Mouse (Mus musculus) ovary, postnatal 14 days (tissue): ENCODE measurements at regions not wholly inside any gene's neighbourhood (a gene's known extent, or its start where the extent isn't known, plus 50 kb on each side); places are given as distances from the start of the nearest gene placed in this dataset.

Source experiments
- DNase-seq: peaks from one replicate; pipeline ENCODE4 v3.0.0; 2022; ENCODE audit warnings: low spot score

- no peak for DNase-seq
Observed at GRCm38 (mm10) chr7:121214181-121214580, 132.7 kb downstream of the Otoa start.

- DNase-seq: no peak
Observed at GRCm38 (mm10) chr7:121215032-121215431, 133.6 kb downstream of the Otoa start.

GRCm38 (mm10) chr7:121215735-121216134 lies 134.3 kb downstream of the Otoa start:
- DNase-seq: no peak

- DNase-seq: no peak
Observed at GRCm38 (mm10) chr7:121218031-121218430, 136.6 kb downstream of the Otoa start.

GRCm38 (mm10) chr7:121221158-121221557 lies 139.7 kb downstream of the Otoa start:
- DNase-seq: no peak

- no peak for DNase-seq
Observed at GRCm38 (mm10) chr7:121231881-121232280, 150.4 kb downstream of the Otoa start.

GRCm38 (mm10) chr7:121234831-121235230 lies 153.4 kb downstream of the Otoa start:
- no peak for DNase-seq

- DNase-seq: no peak
Observed at GRCm38 (mm10) chr7:121239731-121240130, 151.9 kb upstream of the Hs3st2 start.

GRCm38 (mm10) chr7:121247845-121248244 lies 143.8 kb upstream of the Hs3st2 start:
- DNase-seq: no peak

- DNase-seq: no peak
Observed at GRCm38 (mm10) chr7:121257466-121257865, 134.2 kb upstream of the Hs3st2 start.

- DNase-seq: peak; percentile 10
Observed at GRCm38 (mm10) chr7:121258826-121259496, 132.7 kb upstream of the Hs3st2 start.

- no peak for DNase-seq
Observed at GRCm38 (mm10) chr7:121259497-121260009, 132.1 kb upstream of the Hs3st2 start.

GRCm38 (mm10) chr7:121269358-121269757 lies 122.3 kb upstream of the Hs3st2 start:
- DNase-seq: no peak

- no peak for DNase-seq
Observed at GRCm38 (mm10) chr7:121280597-121280996, 111.1 kb upstream of the Hs3st2 start.

GRCm38 (mm10) chr7:121282154-121282553 lies 109.5 kb upstream of the Hs3st2 start:
- DNase-seq: no peak

GRCm38 (mm10) chr7:121289737-121290136 lies 101.9 kb upstream of the Hs3st2 start:
- DNase-seq: no peak

GRCm38 (mm10) chr7:121296151-121296695 lies 95.4 kb upstream of the Hs3st2 start:
- DNase-seq: no peak

GRCm38 (mm10) chr7:121312961-121313587 lies 78.6 kb upstream of the Hs3st2 start:
- DNase-seq: no peak

- DNase-seq: no peak
Observed at GRCm38 (mm10) chr7:121314521-121314920, 77.1 kb upstream of the Hs3st2 start.

- no peak for DNase-seq
Observed at GRCm38 (mm10) chr7:121329274-121329673, 62.4 kb upstream of the Hs3st2 start.

- DNase-seq: no peak
Observed at GRCm38 (mm10) chr7:121332532-121332931, 59.1 kb upstream of the Hs3st2 start.

GRCm38 (mm10) chr7:121335390-121336109 lies 56.1 kb upstream of the Hs3st2 start:
- DNase-seq: no peak

GRCm38 (mm10) chr7:121339942-121340341 lies 51.7 kb upstream of the Hs3st2 start:
- no peak for DNase-seq
